Mouse (Mus musculus): ENCODE results near the gene Olfr164.

Gene Olfr164

DNA sequence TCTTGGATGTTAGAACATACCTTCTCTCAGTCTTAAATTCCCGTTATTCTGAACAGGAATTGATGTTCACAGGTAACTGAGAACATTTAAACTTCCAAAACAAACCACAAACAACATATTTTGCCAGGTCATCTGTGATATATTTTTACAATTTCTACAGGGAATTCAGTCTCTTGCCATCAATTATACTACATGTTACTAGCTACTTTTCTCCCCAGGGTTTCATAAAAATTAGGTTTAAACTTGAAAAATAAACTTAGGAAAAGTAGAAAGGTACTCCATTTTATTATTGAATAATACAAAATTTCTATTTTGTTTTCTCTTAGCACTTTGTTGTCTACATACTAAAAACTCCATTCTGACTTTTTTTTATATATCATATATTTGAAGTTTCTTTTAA lies at the start of gene Olfr164:
Olfr164 (minus strand) TSS at position 101 of the 400 bp plus-strand sequence.
- in situ Hi-C loops (cut with MboI; ENCODE audit: unreplicated experiment in 2 of 2): loop anchor here in 1 of 2 experiments (25.0 kb wide), 1 partner anchor 1177 kb away; the partner anchor contains the start of gene Rtn4r

GRCm38 (mm10) chr16:19349111-19349510 lies 35.2 kb upstream of the Olfr164 start:
- in situ Hi-C loops (cut with MboI; ENCODE audit: unreplicated experiment in 2 of 2): no loop called here

GRCm38 (mm10) chr16:19263235-19263634 lies 50.6 kb downstream of the Olfr164 start:
- in situ Hi-C loops (cut with MboI; ENCODE audit: unreplicated experiment in 2 of 2): loop anchor here (5.0 to 25.0 kb wide), 5 partner anchors 176 to 599 kb away; no protein-coding TSS in a partner anchor

DNA sequence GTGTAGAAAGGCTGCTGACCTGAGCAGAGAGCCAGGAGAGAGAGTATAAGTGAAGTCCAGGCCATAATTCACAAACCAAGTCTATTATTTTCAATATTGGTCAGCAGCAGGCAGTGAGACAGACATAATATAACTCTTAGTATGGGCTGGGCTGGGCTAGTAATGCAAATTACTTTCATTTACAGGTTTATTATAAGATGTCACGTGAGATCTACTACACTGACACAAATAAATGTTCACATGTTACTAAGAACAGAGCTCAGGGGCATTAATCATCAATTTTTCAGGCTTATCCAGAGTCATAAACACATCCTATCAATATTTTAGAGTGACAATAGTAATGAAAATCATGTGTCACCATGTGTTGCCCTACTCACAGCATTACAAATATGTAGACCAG lies 53.1 kb downstream of the Olfr164 start:
- in situ Hi-C loops (cut with MboI; ENCODE audit: unreplicated experiment in 2 of 2): loop anchor here (5.0 to 25.0 kb wide), 5 partner anchors 173 to 602 kb away; no protein-coding TSS in a partner anchor

- in situ Hi-C loops (cut with MboI; ENCODE audit: unreplicated experiment in 2 of 2): loop anchor here (5.0 kb wide), 2 partner anchors 94 to 99 kb away; no protein-coding TSS in a partner anchor
Observed at GRCm38 (mm10) chr16:19245835-19246234, 68.0 kb downstream of the Olfr164 start.

- in situ Hi-C loops (cut with MboI; ENCODE audit: unreplicated experiment in 2 of 2): loop anchor here in 1 of 2 experiments (5.0 kb wide), 1 partner anchor 59 kb away; no protein-coding TSS in a partner anchor
Observed at GRCm38 (mm10) chr16:19241539-19242025, 72.3 kb downstream of the Olfr164 start.

- in situ Hi-C loops (cut with MboI; ENCODE audit: unreplicated experiment in 2 of 2): loop anchor here in 1 of 2 experiments (5.0 kb wide), 1 partner anchor 59 kb away; no protein-coding TSS in a partner anchor
Observed at GRCm38 (mm10) chr16:19240792-19241538, 72.9 kb downstream of the Olfr164 start.

DNA sequence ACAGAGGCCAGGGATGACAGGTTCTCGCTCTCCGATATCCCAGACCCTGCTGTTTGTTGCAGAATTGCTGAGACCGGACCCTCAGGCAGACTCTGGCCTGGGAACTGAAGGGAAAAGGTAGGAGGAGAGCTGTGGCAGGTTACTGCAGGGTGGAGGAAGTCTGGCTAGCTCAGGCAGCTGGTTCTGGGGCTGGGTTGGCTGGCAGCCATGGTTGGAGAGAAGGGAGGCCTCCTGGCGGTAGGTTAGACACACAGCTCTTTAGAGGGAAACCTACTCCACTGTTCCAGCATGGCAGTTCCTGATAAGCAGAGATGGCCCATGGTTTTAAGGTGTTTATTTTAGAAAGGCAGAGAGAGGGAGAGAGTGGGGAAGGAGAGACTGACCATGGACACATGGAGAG lies 77.1 kb downstream of the Olfr164 start:
- in situ Hi-C loops (cut with MboI; ENCODE audit: unreplicated experiment in 2 of 2): no loop called here

Data from v-Abl transformed pro-B cells (cell line).